Mouse (Mus musculus) testis, adult 2 months (tissue): ENCODE data around the gene Shtn1.

ENCODE experiments used
- CTCF ChIP-seq: fragments of 200-500 bp; IDR thresholded peaks from 2 replicates; pipeline ENCODE4 v1.5.1; 2012; ENCODE audit warnings: low read depth, mild to moderate bottlenecking, inconsistent platforms, low read length, moderate library complexity; ENCODE audit not compliant: control insufficient read depth, insufficient read depth, insufficient replicate concordance
- POLR2A ChIP-seq: fragments of 200-500 bp; IDR thresholded peaks from 2 replicates; pipeline ENCODE4 v1.6.1; 2012; ENCODE audit warnings: low read depth, mild to moderate bottlenecking, inconsistent platforms, low read length, moderate library complexity; ENCODE audit not compliant: control insufficient read depth

DNA sequence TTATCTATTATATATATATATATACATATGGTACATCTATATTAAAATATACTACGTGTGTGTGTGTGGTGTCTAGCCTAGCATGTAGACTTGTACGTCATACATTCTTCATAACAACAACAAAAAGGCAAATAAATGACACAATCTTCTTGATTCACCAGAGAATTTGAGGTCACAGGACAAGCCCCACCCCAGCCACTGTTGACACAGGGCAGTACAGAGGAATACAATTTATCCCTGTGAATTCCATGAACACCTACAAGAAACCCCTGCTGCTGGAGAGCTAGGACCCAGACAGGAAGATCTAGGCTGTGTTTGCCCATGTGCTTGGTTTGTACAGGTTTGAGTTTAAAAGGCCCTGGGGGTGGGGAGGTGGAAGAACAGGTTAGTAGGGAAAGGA lies 9.2 kb downstream of the Shtn1 start:
- no peak for TF ChIP-seq CTCF
- TF ChIP-seq POLR2A = no peak
